Comparison of ENCODE assay signal across 18 mouse cellular contexts in genomic region chr9:121677069-121677468, GRCm38 (mm10). TPM values are rescaled to one million over a fixed set of nuclear protein-coding genes. Genes with fewer than 3 reads are reported as not detected.
DNase-seq lines count a peak whose midpoint lies in the region; ATAC-seq and TF ChIP-seq lines count a peak whose summit lies in the region.
"Had no signal": no experiment of that assay in that cellular context is flagged by ENCODE, and none has a peak within 500 bp of the region (broad histone marks: within the 10 kb centered on the region; RNA-seq: fewer than 3 reads in every experiment).

No protein-coding gene starts in this region.

- no peaks in the 10 kb centered on the region for H3K79me2 ChIP-seq in liver, adult 2 months (ENCODE audit: control insufficient read depth, insufficient read depth, low read length)

- H3K27me3 ChIP-seq in liver, adult 2 months (ENCODE audit: control insufficient read depth, insufficient read depth, low read length), result no peaks in the 10 kb centered on the region
- H3K27me3 ChIP-seq in liver, embryonic 11.5 days (replicated peaks; ENCODE audit: control insufficient read depth, insufficient read depth, low read length), result peaks cover 3% of the 10 kb centered on the region; the same call in 1 of the 2 replicates
- H3K27me3 ChIP-seq in hindbrain, embryonic 16.5 days (replicated peaks; ENCODE audit: control insufficient read depth, insufficient read depth, low read length), result no peaks in the 10 kb centered on the region
- H3K27me3 ChIP-seq: heart, embryonic 12.5 days; intestine, embryonic 15.5 days; midbrain, embryonic 15.5 days; neural tube, embryonic 13.5 days had no signal

- peak overlapping the region; percentile 24; the same call in 1 of the 2 replicates for H3K27ac ChIP-seq in liver, adult 2 months (replicated peaks; ENCODE audit: insufficient read depth, low read depth, low read length)
- no peak overlapping the region for H3K27ac ChIP-seq in liver, embryonic 11.5 days (ENCODE audit: low read depth, low read length)
- H3K27ac ChIP-seq in hindbrain, embryonic 16.5 days (ENCODE audit: low read depth, low read length), result no peak overlapping the region
- H3K27ac ChIP-seq: intestine, embryonic 15.5 days; limb, embryonic 10.5 days; midbrain, embryonic 15.5 days; neural tube, embryonic 13.5 days had no signal

- no peak for DNase-seq in liver, adult 2 months (ENCODE audit: extremely low read depth, low read depth, low spot score)
- DNase-seq in liver, embryonic 11.5 days (ENCODE audit: low spot score), result no peak
- DNase-seq in thymus, postnatal 0 days (ENCODE audit: low spot score), result peak; percentile 31
- no peak for DNase-seq in thymus, postnatal 10 days (ENCODE audit: low spot score in 2 of 2)
- DNase-seq in right cerebral cortex, postnatal 25 days, result no peak
- no peak for DNase-seq in embryo, embryonic 9.5 days (ENCODE audit: extremely low spot score)
- DNase-seq: cerebellum, adult 8-10 months; gastrocnemius, postnatal 36 days; heart, postnatal 4 days; kidney, postnatal 25 days had no signal

- no peak overlapping the region for H3K4me2 ChIP-seq in liver, embryonic 11.5 days
- no peak overlapping the region for H3K4me2 ChIP-seq in hindbrain, embryonic 16.5 days (ENCODE audit: low read length)
- H3K4me2 ChIP-seq: heart, embryonic 12.5 days; intestine, embryonic 15.5 days; midbrain, embryonic 15.5 days; neural tube, embryonic 13.5 days had no signal

- H3K9ac ChIP-seq in liver, adult 2 months (ENCODE audit: low read depth, low read length), result no peak overlapping the region
- H3K9ac ChIP-seq in liver, embryonic 11.5 days (ENCODE audit: low read depth, low read length), result no peak overlapping the region
- H3K9ac ChIP-seq in hindbrain, embryonic 16.5 days (ENCODE audit: low read depth, low read length), result no peak overlapping the region
- H3K9ac ChIP-seq: heart, embryonic 12.5 days; intestine, embryonic 15.5 days; midbrain, embryonic 15.5 days; neural tube, embryonic 13.5 days had no signal

- ATAC-seq in liver, embryonic 11.5 days (replicated peaks; ENCODE audit: low FRiP score), result no peak
- ATAC-seq in inflammation-experienced regulatory T-cells, adult 6 months, result peak; percentile 16
- no peak for ATAC-seq in hindbrain, embryonic 16.5 days
- ATAC-seq: intestine, embryonic 15.5 days; midbrain, embryonic 15.5 days had no signal

- no peak for TF ChIP-seq POLR2A in liver, adult 2 months (IDR thresholded peaks at IDR 0.05; ENCODE audit: extremely low read depth, insufficient read depth, low read length)

- H3K36me3 ChIP-seq in liver, adult 2 months (ENCODE audit: control insufficient read depth, insufficient read depth, low read length), result no peaks in the 10 kb centered on the region
- H3K36me3 ChIP-seq in liver, embryonic 11.5 days (ENCODE audit: control insufficient read depth, insufficient read depth, low read length), result no peaks in the 10 kb centered on the region
- H3K36me3 ChIP-seq in hindbrain, embryonic 16.5 days (ENCODE audit: control insufficient read depth, insufficient read depth, low read length), result peaks cover 4% of the 10 kb centered on the region; the same call in 1 of the 2 replicates
- H3K36me3 ChIP-seq: heart, embryonic 12.5 days; intestine, embryonic 15.5 days had no signal

- no peak overlapping the region for H3K4me3 ChIP-seq in liver, adult 2 months (ENCODE audit: insufficient read depth, low read depth, low read length)
- no peak overlapping the region for H3K4me3 ChIP-seq in liver, embryonic 11.5 days (ENCODE audit: low read depth, low read length)
- H3K4me3 ChIP-seq in hindbrain, embryonic 16.5 days (ENCODE audit: low read length), result no peak overlapping the region
- H3K4me3 ChIP-seq: erythroblast, embryonic 14.5 days; heart, embryonic 12.5 days; intestine, embryonic 15.5 days; limb, embryonic 10.5 days; midbrain, embryonic 15.5 days; neural tube, embryonic 13.5 days had no signal

- no peaks in the 10 kb centered on the region for H3K9me3 ChIP-seq in liver, embryonic 11.5 days (ENCODE audit: control insufficient read depth, low read length)
- no peaks in the 10 kb centered on the region for H3K9me3 ChIP-seq in hindbrain, embryonic 16.5 days (ENCODE audit: control insufficient read depth, low read length)
- H3K9me3 ChIP-seq: heart, embryonic 12.5 days; intestine, embryonic 15.5 days; limb, embryonic 10.5 days; midbrain, embryonic 15.5 days; neural tube, embryonic 13.5 days had no signal

- H3K4me1 ChIP-seq in liver, adult 2 months (ENCODE audit: control insufficient read depth, insufficient read depth, low read length), result no peaks in the 10 kb centered on the region; the same call in 1 of the 2 replicates
- peaks cover 16% of the 10 kb centered on the region for H3K4me1 ChIP-seq in liver, embryonic 11.5 days (replicated peaks; ENCODE audit: control insufficient read depth, insufficient read depth, low read length)
- peaks cover 3% of the 10 kb centered on the region for H3K4me1 ChIP-seq in hindbrain, embryonic 16.5 days (ENCODE audit: control insufficient read depth, insufficient read depth, low read depth, low read length)
- H3K4me1 ChIP-seq: midbrain, embryonic 15.5 days had no signal

- 53% methylated on average over 4 of the region's 4 CpGs for WGBS in liver, adult 2 months
- WGBS in liver, embryonic 11.5 days, result 16% methylated on average over 4 of the region's 4 CpGs
- 79% methylated on average over 4 of the region's 4 CpGs for WGBS in hindbrain, embryonic 16.5 days

- TF ChIP-seq CTCF in liver, adult 2 months (IDR thresholded peaks at IDR 0.05; ENCODE audit: low read depth, low read length), result no peak

RNA-seq across cellular contexts. Expression of gene Sec22c, which starts 28.2 kb away (rescaled TPM):
- 3.7 and 4.1 TPM in 2 replicates for total RNA-seq in liver, adult 2 months (2014; rRNA removed)
- 5.7 and 9.5 TPM in 2 replicates for polyA plus RNA-seq in liver, adult 2 months (2012; rRNA removed)
- 4.7 and 5.5 TPM in 2 replicates for polyA plus RNA-seq in liver, embryonic 11.5 days (2014; fragmentation: Nextera tagmentation; extraction: Ambion mirVana)
- 18.8 and 21.5 TPM in 2 replicates for polyA plus RNA-seq in thymus, postnatal 0 days (2015; fragmentation: Nextera tagmentation; extraction: Ambion mirVana)
- polyA plus RNA-seq in inflammation-experienced regulatory T-cells, adult 6 months (2017; shearing (Covaris generic)), result 10 to 100 TPM in 2 of 3 experiments, 1 to 10 TPM in 1; 9.1 to 19.1 (median 17.1) TPM
- 29.2 and 30.4 TPM in 2 replicates for polyA plus RNA-seq in hindbrain, embryonic 16.5 days (2015; fragmentation: Nextera tagmentation; extraction: Ambion mirVana)

RNA-seq across cellular contexts. Expression of gene Ss18l2, which starts 33.1 kb away (rescaled TPM):
- total RNA-seq in liver, adult 2 months (2014; rRNA removed), result 82.4 and 83.3 TPM in 2 replicates
- polyA plus RNA-seq in liver, adult 2 months (2012; rRNA removed), result 35.2 and 56.8 TPM in 2 replicates
- polyA plus RNA-seq in liver, embryonic 11.5 days (2014; fragmentation: Nextera tagmentation; extraction: Ambion mirVana), result 103 and 118 TPM in 2 replicates
- polyA plus RNA-seq in thymus, postnatal 0 days (2015; fragmentation: Nextera tagmentation; extraction: Ambion mirVana), result 127 and 128 TPM in 2 replicates
- polyA plus RNA-seq in inflammation-experienced regulatory T-cells, adult 6 months (2017; shearing (Covaris generic)), result 10 to 100 TPM; 45.5 to 68.0 (median 63.4) TPM
- 171 and 184 TPM in 2 replicates for polyA plus RNA-seq in hindbrain, embryonic 16.5 days (2015; fragmentation: Nextera tagmentation; extraction: Ambion mirVana)

RNA-seq across cellular contexts. Expression of gene Vipr1, which starts 34.6 kb away (rescaled TPM):
- 22.2 and 25.4 TPM in 2 replicates for total RNA-seq in liver, adult 2 months (2014; rRNA removed)
- 16.7 and 16.9 TPM in 2 replicates for polyA plus RNA-seq in liver, adult 2 months (2012; rRNA removed)
- polyA plus RNA-seq in liver, embryonic 11.5 days (2014; fragmentation: Nextera tagmentation; extraction: Ambion mirVana), result 0.25 and 0.77 TPM in 2 replicates
- 1.3 and 1.4 TPM in 2 replicates for polyA plus RNA-seq in thymus, postnatal 0 days (2015; fragmentation: Nextera tagmentation; extraction: Ambion mirVana)
- 1 to 10 TPM in 2 of 3 experiments, under 1 TPM in 1; 0.98 to 2.4 (median 1.8) TPM for polyA plus RNA-seq in inflammation-experienced regulatory T-cells, adult 6 months (2017; shearing (Covaris generic))
- polyA plus RNA-seq in hindbrain, embryonic 16.5 days (2015; fragmentation: Nextera tagmentation; extraction: Ambion mirVana), result 0.49 and 0.80 TPM in 2 replicates
- polyA plus RNA-seq: erythroblast, embryonic 14.5 days had no signal

RNA-seq across cellular contexts. Expression of gene Lyzl4, which starts 35.2 kb away (rescaled TPM):
- not detected in 2 replicates for total RNA-seq in liver, adult 2 months (2014; rRNA removed)
- not detected in 2 replicates for polyA plus RNA-seq in liver, adult 2 months (2012; rRNA removed)
- not detected in 2 replicates for polyA plus RNA-seq in liver, embryonic 11.5 days (2014; fragmentation: Nextera tagmentation; extraction: Ambion mirVana)
- 1.2 and 1.3 TPM in 2 replicates for polyA plus RNA-seq in thymus, postnatal 0 days (2015; fragmentation: Nextera tagmentation; extraction: Ambion mirVana)
- not detected for polyA plus RNA-seq in inflammation-experienced regulatory T-cells, adult 6 months (2017; shearing (Covaris generic))
- polyA plus RNA-seq in hindbrain, embryonic 16.5 days (2015; fragmentation: Nextera tagmentation; extraction: Ambion mirVana), result 0.16 TPM in 1 of 2 replicates, not detected in the other
- total RNA-seq: gastrocnemius, postnatal 36 days had no signal
- polyA plus RNA-seq: erythroblast, embryonic 14.5 days; heart, embryonic 12.5 days; intestine, embryonic 15.5 days; limb, embryonic 10.5 days; neural tube, embryonic 13.5 days had no signal

RNA-seq across cellular contexts. Expression of gene Nktr, which starts 41.9 kb away (rescaled TPM):
- 36.7 and 38.4 TPM in 2 replicates for total RNA-seq in liver, adult 2 months (2014; rRNA removed)
- polyA plus RNA-seq in liver, adult 2 months (2012; rRNA removed), result 13.0 and 27.2 TPM in 2 replicates
- 47.3 and 48.2 TPM in 2 replicates for polyA plus RNA-seq in liver, embryonic 11.5 days (2014; fragmentation: Nextera tagmentation; extraction: Ambion mirVana)
- polyA plus RNA-seq in thymus, postnatal 0 days (2015; fragmentation: Nextera tagmentation; extraction: Ambion mirVana), result 71.0 and 83.5 TPM in 2 replicates
- polyA plus RNA-seq in inflammation-experienced regulatory T-cells, adult 6 months (2017; shearing (Covaris generic)), result 100 to 1,000 TPM; 108 to 126 (median 117) TPM
- polyA plus RNA-seq in hindbrain, embryonic 16.5 days (2015; fragmentation: Nextera tagmentation; extraction: Ambion mirVana), result 43.2 and 44.4 TPM in 2 replicates
